Mouse (Mus musculus) limb, embryonic 11.5 days (tissue): ENCODE results near the gene Gm20741. TPM values are rescaled to one million over a fixed set of nuclear protein-coding genes. Genes with fewer than 3 reads are reported as not detected.

Source experiments
- ATAC-seq: fragments of 200-750 bp; cut with Nextera tagmentation; 2 replicates; pipeline ENCODE4 v1.8.0; 2017; ENCODE audit warnings: low read depth; ENCODE audit not compliant: insufficient number of reproducible peaks, low FRiP score, low TSS enrichment
- DNase-seq: peaks from one replicate; pipeline ENCODE4 v3.0.0-alpha.2; 2015; ENCODE audit warnings: low spot score
- H3K27ac ChIP-seq: fragments of 300-500 bp; sonication (generic); replicated peaks from 2 replicates; pipeline ENCODE4 v1.5.1; 2014; ENCODE audit warnings: low read depth, mild to moderate bottlenecking, low read length
- H3K27me3 ChIP-seq: fragments of 300-500 bp; sonication (generic); 2 replicates; pipeline ENCODE4 v1.6.1; 2014; ENCODE audit warnings: mild to moderate bottlenecking, low read length, mixed read lengths; ENCODE audit not compliant: control insufficient read depth, insufficient read depth
- H3K36me3 ChIP-seq: fragments of 300-500 bp; sonication (generic); 2 replicates; pipeline ENCODE4 v1.6.1; 2014; ENCODE audit warnings: mild to moderate bottlenecking, low read length, moderate library complexity, mixed read lengths; ENCODE audit not compliant: control insufficient read depth, insufficient read depth
- H3K4me1 ChIP-seq: fragments of 300-500 bp; sonication (generic); 2 replicates; pipeline ENCODE4 v1.6.1; 2014; ENCODE audit warnings: low read length, mixed read lengths; ENCODE audit not compliant: control insufficient read depth, insufficient read depth
- H3K4me2 ChIP-seq: fragments of 300-500 bp; sonication (generic); 2 replicates; pipeline ENCODE4 v1.6.1; 2014; ENCODE audit warnings: low read depth, mild to moderate bottlenecking, moderate library complexity; ENCODE audit not compliant: severe bottlenecking
- H3K4me3 ChIP-seq: fragments of 300-500 bp; sonication (generic); 2 replicates; pipeline ENCODE4 v1.5.1; 2014; ENCODE audit warnings: low read depth, low read length
- H3K9ac ChIP-seq: fragments of 300-500 bp; sonication (generic); 2 replicates; pipeline ENCODE4 v1.6.1; 2014; ENCODE audit warnings: mild to moderate bottlenecking, low read length
- H3K9me3 ChIP-seq: fragments of 300-500 bp; sonication (generic); 2 replicates; pipeline ENCODE4 v1.6.1; 2016; ENCODE audit warnings: low read length; ENCODE audit not compliant: control insufficient read depth
- WGBS: fragments of 180-500 bp; shearing (Covaris S2); extraction: QIAGEN DNeasy Blood & Tissue Kit; methylation state at CpG from one replicate; pipeline ENCODE4 v1.1.7; 2014; 5-methylcytosine and 5-hydroxymethylcytosine counted together
- polyA plus RNA-seq: library from polyadenylated mRNA; unstranded; fragments of >200 nt; fragmentation: Nextera tagmentation; extraction: Ambion mirVana; gene quantifications from 2 replicates; pipeline ENCODE4 v1.2.1, GENCODE M21; 2014

Gene Gm20741
- polyA plus RNA-seq, 1 experiment from 2014 or later, result not detected

GRCm38 (mm10) chr16:88777596-88777995 lies 34.4 kb downstream of the Gm20741 start, which contains the start of gene Gm5965:
Gene Gm5965, plus strand, starts transcription at chr16:88777896.
- Histone ChIP-seq H3K4me2 (no peak within 1 kb of the TSS), H3K36me3 (no peaks in the 10 kb centered on the region), H3K9me3 (no peaks in the 10 kb centered on the region), H3K27ac (no peak within 1 kb of the TSS), H3K4me1 (no peaks in the 10 kb centered on the region), H3K9ac (no peak within 1 kb of the TSS), H3K27me3 (no peaks in the 10 kb centered on the region), H3K4me3 (no peak within 1 kb of the TSS)
- DNase-seq (no peak), ATAC-seq (no peak)
- WGBS, result 87% methylated on average over 6 of the region's 6 CpGs

- Histone ChIP-seq H3K4me2 (no peak within 1 kb of the TSS), H3K36me3 (no peaks in the 10 kb centered on the region), H3K4me1 (no peaks in the 10 kb centered on the region), H3K4me3 (no peak within 1 kb of the TSS), H3K27me3 (no peaks in the 10 kb centered on the region), H3K9ac (no peak within 1 kb of the TSS), H3K9me3 (no peaks in the 10 kb centered on the region), H3K27ac (no peak within 1 kb of the TSS)
- 85% methylated on average over 2 of the region's 2 CpGs for WGBS
- ATAC-seq (no peak), DNase-seq (no peak)
Observed at GRCm38 (mm10) chr16:88774106-88774505, 37.9 kb downstream of the Gm20741 start, which contains the start of gene 2310057N15Rik. Gene 2310057N15Rik, minus strand, starts transcription at chr16:88774206.

Other genes with a start within 250 kb of the Gm20741 start
- gene Cldn8, start 249.0 kb downstream of the Gm20741 start, polyA plus RNA-seq, result 1.6 and 2.1 TPM in 2 replicates
- gene Krtap24-1, start 199.9 kb downstream of the Gm20741 start, polyA plus RNA-seq, result 0.11 TPM in 1 of 2 replicates, not detected in the other
- gene 2310079G19Rik, start 184.6 kb downstream of the Gm20741 start, polyA plus RNA-seq, result not detected in 2 replicates
- gene Krtap26-1, start 164.4 kb downstream of the Gm20741 start, polyA plus RNA-seq, result not detected in 2 replicates
- not detected in 2 replicates for gene Krtap27-1, start 140.5 kb downstream of the Gm20741 start, polyA plus RNA-seq
- not detected in 2 replicates for gene 2310061N02Rik, start 104.3 kb downstream of the Gm20741 start, polyA plus RNA-seq
- not detected in 2 replicates for gene Krtap13-1, start 83.4 kb downstream of the Gm20741 start, polyA plus RNA-seq
- gene Krtap13, start 60.6 kb downstream of the Gm20741 start, polyA plus RNA-seq, result not detected in 2 replicates
- gene 2310034C09Rik, start 53.4 kb downstream of the Gm20741 start, polyA plus RNA-seq, result not detected in 2 replicates
- not detected in 2 replicates for gene 2310057N15Rik, start 38.0 kb downstream of the Gm20741 start, polyA plus RNA-seq
- gene Gm5965, start 34.3 kb downstream of the Gm20741 start, polyA plus RNA-seq, result not detected in 2 replicates
- 0.23 TPM in 1 of 2 replicates, not detected in the other for gene Krtap15, start 8.0 kb upstream of the Gm20741 start, polyA plus RNA-seq
- not detected in 2 replicates for gene Krtap14, start 13.9 kb upstream of the Gm20741 start, polyA plus RNA-seq
- not detected in 2 replicates for gene Krtap19-1, start 57.2 kb upstream of the Gm20741 start, polyA plus RNA-seq
- gene Krtap19-2, start 62.0 kb upstream of the Gm20741 start, polyA plus RNA-seq, result not detected in 2 replicates
- gene Krtap19-3, start 65.8 kb upstream of the Gm20741 start, polyA plus RNA-seq, result not detected in 2 replicates
- not detected in 2 replicates for gene Krtap19-4, start 72.9 kb upstream of the Gm20741 start, polyA plus RNA-seq
- not detected in 2 replicates for gene Krtap19-5, start 84.2 kb upstream of the Gm20741 start, polyA plus RNA-seq
- gene Krtap19-9b, start 120.0 kb upstream of the Gm20741 start, polyA plus RNA-seq, result not detected in 2 replicates
- gene Krtap16-3, start 150.7 kb upstream of the Gm20741 start, polyA plus RNA-seq, result not detected in 2 replicates
- gene Krtap22-2, start 198.5 kb upstream of the Gm20741 start, polyA plus RNA-seq, result not detected in 2 replicates
- gene Gm10229, start 203.1 kb upstream of the Gm20741 start, polyA plus RNA-seq, result not detected in 2 replicates
- gene Krtap6-1, start 219.5 kb upstream of the Gm20741 start, polyA plus RNA-seq, result not detected in 2 replicates
- not detected in 2 replicates for gene Gm10228, start 229.3 kb upstream of the Gm20741 start, polyA plus RNA-seq
- gene Krtap6-5, start 235.7 kb upstream of the Gm20741 start, polyA plus RNA-seq, result not detected in 2 replicates